Mouse (Mus musculus) neural tube, embryonic 14.5 days (tissue): ENCODE data around the gene Nbea. TPM values are rescaled to one million over a fixed set of nuclear protein-coding genes. Genes with fewer than 3 reads are reported as not detected.
"Not testable (repeated sequence)": the region's sequence is repeated elsewhere in the genome, so short reads cannot be mapped to it uniquely, and the experiment has no call there.

Experiments used
- ATAC-seq: fragments of 200-750 bp; cut with Nextera tagmentation; 2 replicates; pipeline ENCODE4 v1.8.0; 2017; ENCODE audit warnings: low read depth, mild to moderate bottlenecking, moderate TSS enrichment, moderate library complexity
- H3K27ac ChIP-seq: fragments of 300-500 bp; sonication (generic); 2 replicates; pipeline ENCODE4 v1.5.1; 2014; ENCODE audit warnings: low read depth, mild to moderate bottlenecking, control low read depth, low read length, moderate library complexity, mixed read lengths
- H3K27me3 ChIP-seq: fragments of 300-500 bp; sonication (generic); 2 replicates; pipeline ENCODE4 v1.6.1; 2014; ENCODE audit warnings: low read length; ENCODE audit not compliant: control insufficient read depth, insufficient read depth
- H3K36me3 ChIP-seq: fragments of 300-500 bp; sonication (generic); 2 replicates; pipeline ENCODE4 v1.6.1; 2014; ENCODE audit warnings: low read length, mixed read lengths; ENCODE audit not compliant: control insufficient read depth, insufficient read depth
- H3K4me1 ChIP-seq: fragments of 300-500 bp; sonication (generic); 2 replicates; pipeline ENCODE4 v1.6.1; 2014; ENCODE audit warnings: low read length; ENCODE audit not compliant: control insufficient read depth, insufficient read depth
- H3K4me2 ChIP-seq: fragments of 300-500 bp; sonication (generic); 2 replicates; pipeline ENCODE4 v1.6.1; 2014; ENCODE audit warnings: mild to moderate bottlenecking, low read depth, low read length, control low read depth
- H3K4me3 ChIP-seq: fragments of 300-500 bp; sonication (generic); 2 replicates; pipeline ENCODE4 v1.5.1; 2014; ENCODE audit warnings: low read depth, low read length, control low read depth, mixed read lengths
- H3K9ac ChIP-seq: fragments of 300-500 bp; sonication (generic); replicated peaks from 2 replicates; pipeline ENCODE4 v1.6.1; 2014; ENCODE audit warnings: low read depth, mild to moderate bottlenecking, control low read depth, low read length, mixed read lengths
- H3K9me3 ChIP-seq: fragments of 300-500 bp; sonication (generic); 2 replicates; pipeline ENCODE4 v1.6.1; 2016; ENCODE audit warnings: low read length; ENCODE audit not compliant: control insufficient read depth
- WGBS: fragments of 180-500 bp; shearing (Covaris S2); extraction: QIAGEN DNeasy Blood & Tissue Kit; methylation state at CpG from one replicate; pipeline ENCODE4 v1.1.7; 2014; 5-methylcytosine and 5-hydroxymethylcytosine counted together
- polyA plus RNA-seq: library from polyadenylated mRNA; unstranded; fragments of >200 nt; fragmentation: Nextera tagmentation; extraction: Ambion mirVana; gene quantifications from 2 replicates; pipeline ENCODE4 v1.2.1, GENCODE M21; 2014

Nbea gene
- polyA plus RNA-seq, 1 experiment from 2014 or later = 107 TPM

DNA sequence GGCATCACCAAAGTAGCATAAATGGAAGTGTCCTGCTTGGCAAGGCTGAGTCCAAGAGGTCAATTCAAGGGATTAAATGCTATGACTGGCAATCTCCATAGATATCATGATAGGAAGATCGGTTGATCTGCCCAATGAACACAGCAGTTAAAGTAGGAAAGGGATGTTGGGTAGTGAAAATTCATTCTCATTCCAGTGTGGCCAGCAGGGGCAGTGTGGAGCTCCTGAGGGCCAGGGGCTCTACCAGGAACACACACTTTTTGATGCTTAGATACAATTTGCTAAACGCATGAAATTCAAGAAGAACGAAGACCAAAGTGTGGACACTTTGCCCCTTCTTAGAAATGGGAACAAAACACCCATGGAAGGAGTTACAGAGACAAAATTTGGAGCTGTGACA lies 561.5 kb downstream of the Nbea start:
- not testable (repeated sequence) for H3K4me3 ChIP-seq, H3K36me3 ChIP-seq
- WGBS = 94% methylated on average over 3 of the region's 3 CpGs

DNA sequence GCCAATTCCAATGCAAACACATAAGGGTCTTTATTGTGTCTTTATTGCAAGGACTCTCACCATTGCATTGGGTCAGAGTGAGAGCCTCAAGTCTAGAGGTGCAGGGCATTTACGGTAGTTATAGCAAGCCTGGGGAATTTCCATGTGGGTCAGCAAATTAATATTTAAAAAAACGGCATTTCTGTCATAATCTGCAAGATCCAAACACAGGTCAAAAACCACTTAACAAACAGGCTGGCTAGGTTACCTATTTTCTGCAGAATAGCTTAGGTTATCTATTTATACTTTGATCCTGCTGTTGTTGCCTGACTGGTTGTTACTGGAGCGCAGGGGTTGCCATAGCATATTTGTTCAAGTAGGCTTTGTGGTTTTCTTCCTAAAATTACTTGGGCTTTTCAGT lies 565.1 kb downstream of the Nbea start:
- H3K4me2 ChIP-seq = no peak overlapping the region
- H3K9ac ChIP-seq = no peak overlapping the region
- H3K27ac ChIP-seq = no peak overlapping the region
- ATAC-seq = no peak
- no peaks in the 10 kb centered on the region for H3K4me1 ChIP-seq
- no peaks in the 10 kb centered on the region for H3K36me3 ChIP-seq
- no peaks in the 10 kb centered on the region for H3K9me3 ChIP-seq
- no peaks in the 10 kb centered on the region for H3K27me3 ChIP-seq
- 97% methylated on average over 3 of the region's 3 CpGs for WGBS
- no peak overlapping the region for H3K4me3 ChIP-seq

More for the DNA sequence above, 561.5 kb downstream of the Nbea start:
- ATAC-seq, H3K4me2 ChIP-seq, H3K9ac ChIP-seq, H3K4me1 ChIP-seq, H3K9me3 ChIP-seq, H3K27me3 ChIP-seq, H3K27ac ChIP-seq: not testable (repeated sequence)

DNA sequence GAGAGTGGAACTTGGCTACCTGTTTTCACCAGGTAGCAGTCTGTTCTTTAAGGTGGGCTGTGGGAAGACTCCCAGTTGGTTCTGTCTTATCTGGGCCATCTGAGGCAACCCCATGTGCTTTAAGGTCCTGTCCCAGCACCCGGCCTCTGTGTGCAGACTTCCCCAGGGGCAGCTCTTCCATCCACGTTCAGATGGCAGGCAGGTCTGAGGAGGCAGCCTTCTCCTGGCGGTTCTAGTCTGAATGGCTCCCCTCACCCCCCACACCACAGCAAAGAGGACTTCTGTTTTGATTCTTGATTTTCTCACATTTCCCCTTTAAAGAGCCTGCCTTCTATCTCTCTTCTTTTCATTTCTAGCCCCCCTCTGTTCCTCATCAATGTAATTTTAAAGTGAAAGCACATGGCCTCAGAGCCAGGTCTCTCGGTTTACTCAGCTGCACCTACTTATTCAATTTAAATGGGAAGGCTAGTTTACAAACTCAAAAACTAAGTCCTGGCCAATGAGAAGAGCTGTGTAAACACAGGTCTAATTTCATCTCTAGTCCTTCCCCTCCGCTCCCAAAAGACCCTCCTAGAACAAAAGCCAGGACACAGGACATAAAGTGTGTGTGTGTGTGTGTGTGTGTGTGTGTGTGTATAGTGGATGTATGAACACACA lies 570.9 kb downstream of the Nbea start:
- H3K9ac ChIP-seq = no peak overlapping the region
- no peak overlapping the region for H3K4me2 ChIP-seq
- H3K4me1 ChIP-seq = no peaks in the 10 kb centered on the region
- H3K4me3 ChIP-seq = no peak overlapping the region
- H3K27me3 ChIP-seq = no peaks in the 10 kb centered on the region
- 59% methylated on average over 5 of the region's 5 CpGs for WGBS
- no peaks in the 10 kb centered on the region for H3K9me3 ChIP-seq
- no peak overlapping the region for H3K27ac ChIP-seq
- ATAC-seq = no peak
- no peaks in the 10 kb centered on the region for H3K36me3 ChIP-seq

DNA sequence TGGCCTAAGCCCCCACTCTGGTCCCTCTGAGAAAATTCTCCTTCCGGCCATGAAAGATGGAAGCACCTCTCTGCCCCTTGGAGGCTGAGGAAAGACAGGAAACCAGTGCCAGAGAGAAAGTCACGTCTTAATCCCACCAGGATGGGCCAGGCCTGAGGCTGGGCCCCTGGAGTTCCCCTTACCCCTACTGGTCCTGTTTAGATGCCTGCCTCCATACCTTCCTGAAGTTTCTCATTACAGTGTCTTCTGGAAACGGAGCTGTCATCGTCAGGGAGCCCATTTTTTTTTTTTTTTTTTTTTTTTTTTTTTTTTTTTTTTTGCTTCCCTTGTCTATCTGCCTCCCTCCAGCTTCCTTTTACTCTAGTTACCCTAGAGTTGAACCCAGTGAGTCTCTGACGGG lies 571.5 kb downstream of the Nbea start:
- WGBS = 72% methylated on average over 5 of the region's 5 CpGs
- H3K4me3 ChIP-seq = no peak overlapping the region
- no peaks in the 10 kb centered on the region for H3K27me3 ChIP-seq
- H3K4me1 ChIP-seq = no peaks in the 10 kb centered on the region
- H3K4me2 ChIP-seq = no peak overlapping the region
- no peak overlapping the region for H3K9ac ChIP-seq
- H3K9me3 ChIP-seq = no peaks in the 10 kb centered on the region
- no peak for ATAC-seq
- no peaks in the 10 kb centered on the region for H3K36me3 ChIP-seq
- H3K27ac ChIP-seq = no peak overlapping the region

DNA sequence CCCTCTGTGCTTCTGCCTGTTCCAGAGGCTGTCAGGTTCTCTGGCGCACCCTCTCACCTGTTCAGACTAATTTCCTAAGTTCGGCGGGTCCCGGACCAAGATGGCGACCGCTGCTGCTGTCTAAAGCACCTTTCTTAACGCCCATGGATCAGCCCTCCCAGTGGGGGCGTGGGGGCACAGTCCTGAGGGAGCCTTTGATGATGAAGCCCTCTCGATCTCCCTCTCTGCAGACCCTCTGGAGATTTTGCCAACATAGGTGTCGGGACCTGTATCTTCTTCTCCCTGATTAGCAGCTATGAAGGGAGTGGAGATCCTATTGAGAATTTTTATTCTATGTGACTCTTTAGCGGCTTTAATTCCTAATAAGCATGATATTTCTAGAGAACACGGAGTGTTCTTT lies 573.3 kb downstream of the Nbea start:
- 88% methylated on average over 11 of the region's 12 CpGs for WGBS
- Histone ChIP-seq H3K4me2 (no peak overlapping the region), H3K4me1 (no peaks in the 10 kb centered on the region), H3K36me3 (no peaks in the 10 kb centered on the region), H3K9ac (no peak overlapping the region), H3K27ac (no peak overlapping the region), H3K27me3 (no peaks in the 10 kb centered on the region), H3K9me3 (no peaks in the 10 kb centered on the region), H3K4me3 (no peak overlapping the region)
- no peak for ATAC-seq

DNA sequence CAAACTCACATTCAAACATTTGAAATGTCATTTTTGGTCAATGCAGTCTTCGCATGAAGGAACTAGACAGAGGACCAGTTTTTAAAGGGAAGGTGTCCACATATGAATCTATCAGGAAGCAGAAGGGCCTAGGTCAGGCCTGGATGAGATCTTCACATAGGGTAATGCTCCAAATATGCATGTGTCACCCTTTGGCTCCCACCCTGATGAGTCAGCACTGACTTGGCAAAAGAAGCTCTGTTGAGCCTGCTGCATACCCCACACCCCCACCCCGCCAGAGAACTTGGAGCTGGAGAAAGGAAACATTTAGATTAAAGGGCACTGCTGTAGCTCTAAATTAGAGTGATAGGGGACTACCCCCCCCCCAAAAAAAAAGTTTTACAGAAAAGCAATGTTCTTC lies 583.2 kb downstream of the Nbea start:
- Histone ChIP-seq H3K9me3 (no peaks in the 10 kb centered on the region), H3K36me3 (no peaks in the 10 kb centered on the region), H3K27ac (no peak overlapping the region), H3K4me3 (no peak overlapping the region), H3K4me1 (no peaks in the 10 kb centered on the region), H3K9ac (no peak overlapping the region), H3K4me2 (no peak overlapping the region), H3K27me3 (no peaks in the 10 kb centered on the region)
- no peak for ATAC-seq
- WGBS = 85% methylated on average over 2 of the region's 2 CpGs

DNA sequence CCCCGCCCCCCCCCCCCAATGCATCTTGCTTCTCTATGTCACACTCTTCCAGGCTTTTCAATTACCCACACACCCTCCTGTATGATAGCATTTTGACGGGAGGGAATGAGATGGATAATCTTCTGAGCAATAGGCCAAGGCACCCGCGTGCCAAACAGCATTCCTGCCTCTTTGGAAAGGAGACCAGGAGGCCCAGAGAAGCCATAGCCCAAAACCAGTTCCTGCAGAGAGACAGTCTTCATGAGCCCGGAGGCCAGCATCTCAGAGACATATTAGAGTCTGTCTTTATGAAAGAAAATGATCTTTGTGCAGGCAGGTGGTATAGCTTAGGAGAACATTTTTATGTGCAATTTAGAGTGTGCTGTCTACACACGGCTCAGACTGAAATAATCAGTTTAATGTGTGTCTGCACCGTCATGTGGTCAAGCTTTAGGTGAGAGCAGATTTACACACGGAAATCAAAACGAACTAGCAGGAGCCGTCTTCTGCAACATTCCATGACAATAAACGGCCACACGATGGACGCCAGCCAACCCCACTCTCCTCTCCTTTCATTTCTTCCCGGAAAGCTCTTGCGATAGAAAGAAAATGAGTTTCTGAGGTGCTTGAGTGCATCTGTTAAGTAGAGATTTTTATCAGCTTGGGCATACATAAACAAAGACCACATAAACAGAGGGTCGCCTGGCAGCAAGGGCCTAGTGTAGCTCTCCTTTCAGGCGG lies 584.0 kb downstream of the Nbea start:
- H3K4me3 ChIP-seq = no peak overlapping the region
- no peak overlapping the region for H3K9ac ChIP-seq
- H3K9me3 ChIP-seq = no peaks in the 10 kb centered on the region
- H3K36me3 ChIP-seq = no peaks in the 10 kb centered on the region
- H3K27ac ChIP-seq = peak overlapping the region; percentile 48; the same call in 1 of the 2 replicates
- ATAC-seq = peak; percentile 44; the same call in 1 of the 2 replicates
- no peak overlapping the region for H3K4me2 ChIP-seq
- WGBS = 52% methylated on average over 17 of the region's 17 CpGs
- H3K4me1 ChIP-seq = no peaks in the 10 kb centered on the region
- no peaks in the 10 kb centered on the region for H3K27me3 ChIP-seq

DNA sequence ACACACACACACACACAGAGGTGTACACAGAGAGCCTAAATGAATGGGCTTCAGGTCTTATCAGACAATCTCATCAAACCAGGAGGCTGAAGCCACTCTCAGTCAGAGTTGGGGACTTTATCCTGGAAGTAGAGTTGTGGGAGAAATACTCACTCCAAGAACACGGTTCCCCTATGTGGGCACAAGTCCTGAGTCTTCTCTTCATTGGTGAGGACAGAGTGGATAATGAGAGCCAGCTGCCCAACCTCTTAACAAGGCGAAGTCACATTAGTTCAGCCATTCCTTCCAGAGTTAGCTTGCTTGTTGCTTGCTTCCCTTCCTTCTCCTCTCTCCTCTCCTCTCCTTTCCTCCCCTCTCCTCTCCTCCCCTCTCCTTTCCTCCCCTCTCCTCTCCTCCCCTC lies 584.8 kb downstream of the Nbea start:
- WGBS = 86% methylated on average over 2 of the region's 2 CpGs

DNA sequence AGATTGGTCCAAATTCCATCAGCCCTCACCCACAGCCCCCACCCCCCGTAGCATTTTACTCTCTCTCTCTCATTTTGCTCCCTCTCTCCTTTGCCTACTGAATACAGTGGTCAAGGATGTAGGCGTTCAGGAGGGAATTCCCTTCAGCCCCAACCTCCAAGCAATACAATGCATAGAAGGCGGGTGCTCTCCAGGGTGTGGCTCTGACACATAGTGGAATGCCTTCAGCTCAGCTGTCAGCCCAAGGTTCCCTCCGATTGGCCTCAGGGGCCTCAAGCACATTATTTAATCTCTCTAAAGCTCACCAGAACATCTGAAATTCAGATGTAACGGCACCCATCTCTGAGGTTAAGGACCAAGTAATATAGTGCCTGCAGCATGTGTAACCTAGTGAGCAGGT lies 590.2 kb downstream of the Nbea start:
- no peak overlapping the region for H3K4me3 ChIP-seq
- no peak overlapping the region for H3K4me2 ChIP-seq
- no peak for ATAC-seq
- H3K9me3 ChIP-seq = no peaks in the 10 kb centered on the region
- H3K36me3 ChIP-seq = no peaks in the 10 kb centered on the region
- H3K27ac ChIP-seq = no peak overlapping the region
- H3K4me1 ChIP-seq = peaks cover 4% of the 10 kb centered on the region
- 70% methylated on average over 5 of the region's 5 CpGs for WGBS
- H3K27me3 ChIP-seq = no peaks in the 10 kb centered on the region
- H3K9ac ChIP-seq = no peak overlapping the region

More for the DNA sequence above, 584.8 kb downstream of the Nbea start:
- ATAC-seq = no peak
- Histone ChIP-seq H3K27me3 (no peaks in the 10 kb centered on the region), H3K4me3 (no peak overlapping the region), H3K27ac (no peak overlapping the region), H3K4me1 (no peaks in the 10 kb centered on the region), H3K4me2 (no peak overlapping the region), H3K9ac (no peak overlapping the region), H3K36me3 (no peaks in the 10 kb centered on the region), H3K9me3 (no peaks in the 10 kb centered on the region)
